Mouse (Mus musculus): ENCODE data around the gene Tmem240. TPM values are rescaled to one million over a fixed set of nuclear protein-coding genes. Genes with fewer than 3 reads are reported as not detected.
"Not testable (repeated sequence)": the region's sequence is repeated elsewhere in the genome, so short reads cannot be mapped to it uniquely, and the experiment has no call there.

The Tmem240 gene
- 8.6 and 10.1 TPM in 2 replicates for polyA plus RNA-seq (2015; fragmentation: Nextera tagmentation; extraction: Ambion mirVana)

GRCm38 (mm10) chr4:155734350-155734941 is at the start of gene Tmem240:
Gene Tmem240 (plus strand): TSS chr4:155734800.
- ATAC-seq: peak; percentile 95

GRCm38 (mm10) chr4:155687764-155688163 is 46.8 kb upstream of the Tmem240 start:
- WGBS: 94% methylated on average over 4 of the region's 4 CpGs
- not testable (repeated sequence) for H3K4me1 ChIP-seq (replicated peaks); H3K36me3 ChIP-seq; H3K4me3 ChIP-seq (replicated peaks); H3K9ac ChIP-seq (replicated peaks); H3K4me2 ChIP-seq (replicated peaks); ATAC-seq; H3K9me3 ChIP-seq; H3K27ac ChIP-seq
- 0 out of 2 replicates have a peak, but pooled peaks cover 10% of the 10 kb centered on the region for H3K27me3 ChIP-seq

More at GRCm38 (mm10) chr4:155734350-155734941, at the start of gene Tmem240:
- peak within 1 kb of the TSS; percentile 97 for H3K9ac ChIP-seq (replicated peaks)
- peaks cover 34% of the 10 kb centered on the region for H3K36me3 ChIP-seq
- H3K27me3 ChIP-seq: no peaks in the 10 kb centered on the region
- under 1% methylated on average over 26 of the region's 35 CpGs for WGBS
- peak within 1 kb of the TSS; percentile 91 for H3K4me3 ChIP-seq (replicated peaks)
- no peaks in the 10 kb centered on the region for H3K9me3 ChIP-seq
- H3K4me1 ChIP-seq (replicated peaks): peaks cover 38% of the 10 kb centered on the region
- H3K27ac ChIP-seq: peak within 1 kb of the TSS; percentile 97
- H3K4me2 ChIP-seq (replicated peaks): peak within 1 kb of the TSS; percentile 95

- H3K27me3 ChIP-seq: peaks cover 26% of the 10 kb centered on the region
- no peak overlapping the region for H3K4me2 ChIP-seq (replicated peaks)
- no peak overlapping the region for H3K4me3 ChIP-seq (replicated peaks)
- H3K4me1 ChIP-seq (replicated peaks): peaks cover 16% of the 10 kb centered on the region
- WGBS: 85% methylated on average over 12 of the region's 12 CpGs
- no peak overlapping the region for H3K27ac ChIP-seq
- no peak for ATAC-seq
- H3K9me3 ChIP-seq: no peaks in the 10 kb centered on the region
- H3K36me3 ChIP-seq: no peaks in the 10 kb centered on the region
- H3K9ac ChIP-seq (replicated peaks): no peak overlapping the region
Observed at GRCm38 (mm10) chr4:155690571-155691375, 43.8 kb upstream of the Tmem240 start.

- Histone ChIP-seq H3K27ac (no peak overlapping the region), H3K36me3 (no peaks in the 10 kb centered on the region), H3K4me2 (replicated peaks) (no peak overlapping the region), H3K9ac (replicated peaks) (no peak overlapping the region), H3K4me3 (replicated peaks) (no peak overlapping the region), H3K27me3 (peaks cover 40% of the 10 kb centered on the region), H3K9me3 (no peaks in the 10 kb centered on the region), H3K4me1 (replicated peaks) (peaks cover 27% of the 10 kb centered on the region)
- no peak for ATAC-seq
- 96% methylated on average over 3 of the region's 3 CpGs for WGBS
Observed at GRCm38 (mm10) chr4:155692421-155692820, 42.2 kb upstream of the Tmem240 start.

GRCm38 (mm10) chr4:155694111-155694481 is 40.5 kb upstream of the Tmem240 start, which contains the start of gene Fndc10:
Gene Fndc10 (plus strand): TSS chr4:155694342.
- H3K27me3 ChIP-seq: peaks cover 40% of the 10 kb centered on the region
- H3K27ac ChIP-seq: peak within 1 kb of the TSS; percentile 90
- peak within 1 kb of the TSS; percentile 84 for H3K9ac ChIP-seq (replicated peaks)
- H3K9me3 ChIP-seq: no peaks in the 10 kb centered on the region
- no peaks in the 10 kb centered on the region for H3K36me3 ChIP-seq
- H3K4me2 ChIP-seq (replicated peaks): peak within 1 kb of the TSS; percentile 81
- under 1% methylated on average over 45 of the region's 47 CpGs for WGBS
- H3K4me1 ChIP-seq (replicated peaks): peaks cover 27% of the 10 kb centered on the region
- peak; percentile 89 for ATAC-seq
- peak within 1 kb of the TSS; percentile 68 for H3K4me3 ChIP-seq (replicated peaks)

- Histone ChIP-seq H3K4me1 (replicated peaks) (peaks cover 27% of the 10 kb centered on the region), H3K27ac (peak overlapping the region; percentile 90), H3K9ac (replicated peaks) (peak overlapping the region; percentile 84), H3K36me3 (no peaks in the 10 kb centered on the region), H3K9me3 (no peaks in the 10 kb centered on the region), H3K4me3 (replicated peaks) (peak overlapping the region; percentile 68), H3K27me3 (peaks cover 40% of the 10 kb centered on the region), H3K4me2 (replicated peaks) (peak overlapping the region; percentile 81)
- ATAC-seq: peak; percentile 86
- 1% methylated on average over 79 of the region's 92 CpGs for WGBS
Observed at GRCm38 (mm10) chr4:155694482-155695401, 39.9 kb upstream of the Tmem240 start.

GRCm38 (mm10) chr4:155695531-155696062 is 39.0 kb upstream of the Tmem240 start:
- H3K9ac ChIP-seq (replicated peaks): peak overlapping the region; percentile 84
- 80% methylated on average over 4 of the region's 4 CpGs for WGBS
- no peak for ATAC-seq
- H3K4me1 ChIP-seq (replicated peaks): peaks cover 27% of the 10 kb centered on the region
- peaks cover 36% of the 10 kb centered on the region for H3K27me3 ChIP-seq
- no peak overlapping the region for H3K27ac ChIP-seq
- H3K9me3 ChIP-seq: no peaks in the 10 kb centered on the region
- H3K4me3 ChIP-seq (replicated peaks): peak overlapping the region; percentile 68
- H3K36me3 ChIP-seq: no peaks in the 10 kb centered on the region
- peak overlapping the region; percentile 81 for H3K4me2 ChIP-seq (replicated peaks)

- peak overlapping the region; percentile 68; the same call in 1 of the 2 replicates for H3K4me3 ChIP-seq (replicated peaks)
- no peak overlapping the region for H3K27ac ChIP-seq
- H3K9ac ChIP-seq (replicated peaks): peak overlapping the region; percentile 84
- H3K9me3 ChIP-seq: no peaks in the 10 kb centered on the region
- ATAC-seq: no peak
- H3K27me3 ChIP-seq: peaks cover 30% of the 10 kb centered on the region
- peaks cover 27% of the 10 kb centered on the region for H3K4me1 ChIP-seq (replicated peaks)
- no peaks in the 10 kb centered on the region for H3K36me3 ChIP-seq
- 82% methylated on average over 16 of the region's 16 CpGs for WGBS
- H3K4me2 ChIP-seq (replicated peaks): peak overlapping the region; percentile 81
Observed at GRCm38 (mm10) chr4:155696261-155697255, 38.0 kb upstream of the Tmem240 start.

GRCm38 (mm10) chr4:155700425-155700824 is 34.2 kb upstream of the Tmem240 start:
- no peaks in the 10 kb centered on the region for H3K9me3 ChIP-seq

GRCm38 (mm10) chr4:155703425-155703929 is 31.1 kb upstream of the Tmem240 start:
- Histone ChIP-seq H3K4me1 (replicated peaks) (peaks cover 20% of the 10 kb centered on the region), H3K27ac (no peak overlapping the region), H3K4me3 (replicated peaks) (no peak overlapping the region), H3K9ac (replicated peaks) (no peak overlapping the region), H3K4me2 (replicated peaks) (no peak overlapping the region), H3K36me3 (no peaks in the 10 kb centered on the region), H3K27me3 (no peaks in the 10 kb centered on the region), H3K9me3 (no peaks in the 10 kb centered on the region)
- ATAC-seq: no peak
- 96% methylated on average over 4 of the region's 4 CpGs for WGBS

More at GRCm38 (mm10) chr4:155700425-155700824, 34.2 kb upstream of the Tmem240 start:
- H3K9ac ChIP-seq (replicated peaks): no peak overlapping the region
- H3K4me3 ChIP-seq (replicated peaks): no peak overlapping the region
- peaks cover 17% of the 10 kb centered on the region for H3K27me3 ChIP-seq
- H3K27ac ChIP-seq: no peak overlapping the region
- H3K4me1 ChIP-seq (replicated peaks): peaks cover 20% of the 10 kb centered on the region
- no peaks in the 10 kb centered on the region for H3K36me3 ChIP-seq
- no peak overlapping the region for H3K4me2 ChIP-seq (replicated peaks)
- ATAC-seq: no peak
